Mouse (Mus musculus) CH12.LX (cell line): ENCODE measurements around the gene Six1.

Source experiments
- BHLHE40 ChIP-seq: IDR thresholded peaks from 2 replicates; pipeline ENCODE4 v1.6.1; 2011; ENCODE audit warnings: mild to moderate bottlenecking, low read depth, low read length, improper control_type of control experiment
- CHD2 ChIP-seq: IDR thresholded peaks from 2 replicates; pipeline ENCODE4 v1.6.1; 2011; ENCODE audit warnings: low read length, improper control_type of control experiment
- CTCF ChIP-seq, 2 experiments: IDR thresholded peaks in 1 of 2; conservative IDR thresholded peaks in 1 of 2; 2 replicates each; pipeline ENCODE4 v1.5.1; 2011 to 2012; ENCODE audit warnings: low read depth in 2 of 2, low read length in 2 of 2, improper control_type of control experiment in 1 of 2, inconsistent platforms in 1 of 2, mild to moderate bottlenecking in 1 of 2, moderate library complexity in 1 of 2
- EP300 ChIP-seq: IDR thresholded peaks from 2 replicates; pipeline ENCODE4 v1.6.1; 2011; ENCODE audit warnings: low read length, improper control_type of control experiment
- GABPA ChIP-seq: IDR thresholded peaks from 2 replicates; pipeline ENCODE4 v1.6.1; 2012; ENCODE audit warnings: low read depth, low read length, improper control_type of control experiment, inconsistent platforms; ENCODE audit not compliant: insufficient replicate concordance
- MAX ChIP-seq: IDR thresholded peaks from 2 replicates; pipeline ENCODE4 v1.6.1; 2011; ENCODE audit warnings: low read length, improper control_type of control experiment
- MAZ ChIP-seq: IDR thresholded peaks from 2 replicates; pipeline ENCODE4 v1.6.1; 2012; ENCODE audit warnings: low read depth, mild to moderate bottlenecking, inconsistent platforms, low read length, improper control_type of control experiment, moderate library complexity
- MEF2A ChIP-seq: IDR thresholded peaks from 2 replicates; pipeline ENCODE4 v1.6.1; 2014; ENCODE audit warnings: low read depth, mild to moderate bottlenecking, inconsistent platforms, low read length, improper control_type of control experiment, borderline replicate concordance
- MYC ChIP-seq: IDR thresholded peaks from 2 replicates; pipeline ENCODE4 v1.6.1; 2011; ENCODE audit warnings: low read depth, mild to moderate bottlenecking, improper control_type of control experiment, low read length
- NRF1 ChIP-seq: IDR thresholded peaks from 2 replicates; pipeline ENCODE4 v1.6.1; 2014; ENCODE audit warnings: low read depth, mild to moderate bottlenecking, inconsistent platforms, low read length, improper control_type of control experiment, moderate library complexity
- POLR2A ChIP-seq: IDR thresholded peaks from 2 replicates; pipeline ENCODE4 v1.6.1; 2011; ENCODE audit warnings: low read depth, mild to moderate bottlenecking, improper control_type of control experiment, low read length
- SIN3A ChIP-seq: IDR thresholded peaks from 2 replicates; pipeline ENCODE4 v1.6.1; 2012; ENCODE audit warnings: low read length, improper control_type of control experiment, inconsistent platforms
- SMC3 ChIP-seq: IDR thresholded peaks from 2 replicates; pipeline ENCODE4 v1.6.1; 2011; ENCODE audit warnings: low read depth, low read length, improper control_type of control experiment
- ZKSCAN1 ChIP-seq: IDR thresholded peaks from 2 replicates; pipeline ENCODE4 v1.6.1; 2012; ENCODE audit warnings: low read depth, inconsistent platforms, low read length, improper control_type of control experiment, borderline replicate concordance

DNA sequence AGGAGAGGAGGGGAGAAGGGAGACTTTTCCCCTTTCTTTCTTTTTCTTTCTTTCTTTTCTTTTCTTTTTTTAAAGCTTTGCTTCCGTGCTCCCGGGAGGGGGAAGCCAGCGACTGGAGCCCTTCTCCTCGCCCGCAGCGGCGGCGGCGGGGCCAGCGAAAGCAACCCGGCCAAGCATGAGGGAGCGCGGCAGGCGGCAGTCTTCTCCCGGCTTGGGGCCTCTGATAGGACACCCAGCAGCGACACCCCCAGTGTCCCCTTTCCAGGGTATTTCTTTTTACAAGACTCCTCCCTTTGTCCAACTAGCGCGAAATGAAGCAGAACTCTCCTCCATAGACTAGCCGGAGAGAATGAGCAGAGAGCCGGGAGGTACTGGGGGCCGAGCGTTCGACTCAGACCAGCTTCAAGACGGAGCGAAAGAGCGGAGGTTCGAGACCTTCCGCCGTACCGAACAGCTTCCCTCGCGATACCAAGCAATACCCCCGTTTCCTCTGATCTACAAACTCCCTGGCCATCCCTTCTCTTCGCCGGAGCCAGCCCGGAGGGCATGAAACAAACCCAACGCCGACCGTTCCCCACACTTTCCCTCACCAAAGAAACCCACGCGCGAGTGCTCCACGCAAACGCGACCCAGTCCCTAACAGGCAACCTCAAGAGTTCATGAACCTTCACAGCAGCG, 8.5 kb downstream of the Six1 start:
- TF ChIP-seq MEF2A (no peak), MAZ (no peak), CTCF (conservative IDR thresholded peaks at IDR 0.05 in 1 of 2, IDR thresholded peaks at IDR 0.05 in 1 of 2; ENCODE audit: low read depth in 2 of 2, low read length in 2 of 2) (peak in 1 of 2 experiments; percentile 17; a peak in 2 of 4 replicates), CHD2 (no peak; the same call in 1 of the 2 replicates), GABPA (no peak), ZKSCAN1 (no peak), MAX (no peak), SMC3 (no peak), POLR2A (peak; percentile 41; the same call in 1 of the 2 replicates), EP300 (no peak), BHLHE40 (no peak), MYC (no peak), NRF1 (no peak), SIN3A (peak; percentile 34; the same call in 1 of the 2 replicates)
